Mouse (Mus musculus): ENCODE measurements around the gene Suds3.

DNA sequence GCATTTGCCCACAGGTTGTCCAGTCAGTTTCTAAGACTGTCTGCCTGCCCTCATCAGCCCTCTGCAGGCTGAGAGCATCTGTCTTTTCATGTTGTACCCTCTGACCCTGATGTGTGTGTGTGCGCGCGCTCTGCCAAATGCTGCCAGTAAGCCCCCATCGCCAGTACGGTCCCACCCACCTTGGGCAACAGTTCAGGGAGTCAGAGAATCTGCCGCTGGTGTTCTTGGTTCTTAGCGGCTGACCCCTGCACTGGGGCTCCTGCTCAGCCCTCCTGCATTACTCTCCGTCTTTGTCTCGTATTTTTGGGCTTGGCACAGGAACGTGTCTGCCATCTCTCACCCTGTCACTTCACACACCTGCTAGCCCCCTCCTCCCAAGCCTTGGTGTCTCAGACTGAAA is 21.1 kb upstream of the Suds3 start:
- TF ChIP-seq CTCF (IDR thresholded peaks at IDR 0.05; ENCODE audit: low read depth, low read length) (no peak), GATA1 (IDR thresholded peaks at IDR 0.05; ENCODE audit: borderline replicate concordance, low read length) (no peak), POLR2AphosphoS5 (IDR thresholded peaks at IDR 0.05; ENCODE audit: insufficient replicate concordance, low read depth, low read length) (no peak)
